Mouse (Mus musculus): ENCODE results near the gene Dip2c. TPM values are rescaled to one million over a fixed set of nuclear protein-coding genes. Genes with fewer than 3 reads are reported as not detected.

The Dip2c gene
- under 1 TPM in 2 of 3 experiments, not detected in 1; 0.64 to 0.79 TPM for polyA plus RNA-seq (2017; shearing (Covaris generic))

DNA sequence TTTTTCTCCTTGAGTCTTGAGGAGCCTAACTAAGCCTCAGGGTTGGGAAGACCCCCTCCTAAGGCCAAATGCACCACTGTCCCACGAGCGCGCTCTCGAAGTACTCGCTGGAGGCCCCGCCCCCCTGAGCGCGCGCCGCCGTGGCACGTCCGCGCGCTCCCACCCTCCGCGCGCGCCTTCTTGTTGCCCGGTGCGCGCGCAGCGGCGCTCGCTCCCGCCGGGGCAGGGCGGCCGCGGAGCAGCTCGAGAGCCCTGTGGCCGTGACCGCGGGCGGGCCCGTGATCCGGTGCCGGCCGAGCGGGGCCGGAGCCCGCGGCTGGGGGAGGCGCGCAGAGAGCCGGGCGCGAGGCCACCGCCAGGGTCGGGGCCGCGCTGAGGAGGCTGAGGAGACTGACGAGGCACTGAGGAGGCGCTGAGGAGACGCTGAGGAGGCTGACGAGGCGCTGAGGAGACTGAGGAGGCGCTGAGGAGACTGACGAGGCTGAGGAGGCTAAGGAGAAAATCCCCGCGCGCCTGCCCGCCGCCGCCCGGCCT is at the start of gene Dip2c:
Gene Dip2c (plus strand): TSS at position 207 of the 534 bp plus-strand sequence.
- ATAC-seq = peak; percentile 82

GRCm38 (mm10) chr13:9227078-9227477 is 49.2 kb upstream of the Dip2c start:
- ATAC-seq = no peak

DNA sequence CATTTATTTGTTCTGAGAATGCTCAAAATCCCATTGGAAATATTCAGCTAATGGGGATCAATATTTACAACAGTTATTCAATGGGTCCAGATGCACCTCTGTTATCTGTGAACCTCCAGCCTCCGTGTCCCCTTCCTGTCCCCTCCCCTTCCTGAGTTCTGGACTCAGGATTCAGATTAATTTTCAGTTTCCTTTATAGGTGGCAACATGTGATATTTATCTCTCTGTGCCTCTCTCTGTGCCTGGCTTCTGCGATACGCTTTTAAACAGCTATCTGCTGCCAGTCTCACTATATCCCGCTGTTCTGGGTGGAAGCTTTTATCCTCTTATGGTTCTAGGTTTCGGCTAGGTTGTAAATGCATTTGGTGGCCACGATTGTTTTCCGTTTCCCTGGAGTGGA is 38.8 kb upstream of the Dip2c start:
- no peak for ATAC-seq

DNA sequence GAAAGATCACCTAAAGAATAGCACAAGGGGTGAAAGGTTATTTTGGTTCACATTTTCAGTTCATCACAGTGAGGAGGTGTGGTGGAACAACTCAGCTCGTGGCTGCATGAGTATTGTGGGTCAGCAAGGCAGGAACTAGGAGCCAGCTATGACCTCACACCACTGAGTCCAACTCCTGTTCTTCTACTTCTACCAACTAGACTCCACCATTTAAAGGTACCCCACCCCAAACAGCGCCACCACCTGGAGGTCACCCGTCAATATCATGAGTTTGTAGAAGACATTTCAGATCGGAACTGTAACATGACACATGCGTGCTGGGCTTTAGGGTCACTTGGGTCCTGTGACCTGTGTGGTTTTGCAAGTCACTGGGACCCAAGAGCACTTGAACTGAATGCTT is 37.2 kb upstream of the Dip2c start:
- ATAC-seq = no peak

- ATAC-seq = no peak
Measured at GRCm38 (mm10) chr13:9239631-9240236, 36.6 kb upstream of the Dip2c start.

DNA sequence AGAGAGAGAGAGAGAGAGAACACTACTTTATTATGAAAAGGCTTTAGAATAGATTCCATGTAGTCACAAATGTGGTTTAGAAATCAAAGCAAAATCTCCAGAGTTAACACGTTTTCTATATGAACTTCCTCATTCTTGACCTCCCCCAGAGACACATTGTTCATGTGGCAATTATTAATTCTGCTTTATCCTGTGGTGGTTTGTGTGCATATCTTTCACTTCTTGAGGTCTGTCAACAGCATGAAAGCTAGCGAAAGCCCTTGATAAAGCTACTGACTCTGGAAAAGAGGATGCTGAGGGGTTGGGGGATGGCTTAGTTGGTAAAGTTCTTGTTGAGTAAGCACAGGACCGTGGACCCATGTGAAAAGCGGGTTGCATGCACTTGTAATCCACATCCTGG is 14.6 kb upstream of the Dip2c start:
- no peak for ATAC-seq

DNA sequence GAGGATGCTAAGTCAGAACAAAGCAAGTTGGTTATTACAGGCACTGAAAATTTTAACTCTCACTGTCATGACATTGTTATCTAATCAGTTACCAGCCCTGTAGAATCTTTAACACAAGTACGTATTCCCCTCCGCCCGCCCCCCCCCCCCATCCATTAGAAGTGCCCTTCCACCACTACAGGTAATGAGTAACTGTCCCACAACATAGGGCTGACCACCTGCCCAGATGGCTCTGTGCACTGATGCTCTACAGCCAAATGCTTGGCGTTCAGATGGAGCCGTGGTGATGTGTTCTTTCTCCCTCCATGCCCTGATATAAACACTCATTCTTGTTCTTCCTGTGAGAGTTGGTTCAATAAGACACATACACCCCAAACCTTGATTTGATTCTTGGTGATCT is 10.8 kb upstream of the Dip2c start:
- no peak for ATAC-seq

- peak; percentile 11 for ATAC-seq
Measured at GRCm38 (mm10) chr13:9276856-9277620, 710 bp downstream of the Dip2c start.

DNA sequence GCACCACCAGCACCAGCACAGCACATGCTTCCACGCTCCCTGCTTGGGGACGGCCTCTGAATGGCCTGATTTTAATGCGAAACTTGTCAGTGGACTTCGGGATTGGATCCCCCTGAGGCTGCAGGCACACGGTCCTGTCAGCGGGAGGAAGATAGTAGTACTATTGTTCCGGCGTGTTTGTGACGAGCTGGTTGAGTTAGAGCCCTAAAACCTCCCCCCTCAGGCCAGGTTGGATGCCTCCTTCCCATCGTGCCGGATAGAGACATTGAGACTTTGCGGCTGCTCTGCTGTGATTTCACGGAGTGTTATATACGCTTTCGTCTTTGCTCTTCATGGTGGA is 1.3 kb downstream of the Dip2c start:
- no peak for ATAC-seq

DNA sequence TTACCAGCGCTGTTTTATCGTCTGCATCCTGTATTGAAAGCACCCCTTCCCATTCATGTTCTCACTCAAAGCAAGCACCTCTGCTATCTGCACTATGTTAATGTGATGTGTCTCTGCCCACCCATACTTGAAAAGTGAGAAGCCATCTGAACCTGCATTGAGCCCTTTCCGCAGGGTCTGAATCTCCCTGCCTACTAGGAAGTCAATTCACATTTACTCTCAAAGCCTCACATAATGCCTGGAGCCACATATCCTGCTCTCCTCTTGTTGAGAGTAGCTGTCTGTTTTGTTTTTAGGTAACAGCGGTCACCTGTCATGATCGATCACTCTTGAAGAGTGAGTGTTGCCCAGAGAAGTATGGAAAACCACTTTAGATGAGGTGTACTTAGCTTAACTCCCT is 2.3 kb downstream of the Dip2c start:
- no peak for ATAC-seq

DNA sequence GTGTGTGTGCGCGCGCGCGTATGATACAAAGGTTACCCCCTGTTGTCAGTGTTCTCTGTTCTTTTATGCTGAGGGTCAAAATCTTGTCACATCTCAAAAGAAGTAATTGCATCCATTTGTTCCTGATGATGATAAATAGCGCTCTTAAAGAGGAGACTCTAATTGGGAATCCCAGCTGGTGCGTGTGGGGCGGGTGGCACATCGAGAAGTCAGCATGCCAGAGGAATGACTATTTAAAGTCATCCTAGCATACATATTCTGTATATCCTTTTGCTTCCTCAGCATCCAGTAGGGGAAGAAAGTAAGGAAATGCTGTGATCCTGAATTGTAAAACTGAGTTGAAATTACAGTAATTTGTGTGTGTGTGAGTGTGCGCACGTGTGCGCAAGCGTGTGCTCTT is 6.7 kb downstream of the Dip2c start:
- ATAC-seq = no peak

- peak; percentile 38 for ATAC-seq
Measured at GRCm38 (mm10) chr13:9289916-9290315, 13.6 kb downstream of the Dip2c start.

DNA sequence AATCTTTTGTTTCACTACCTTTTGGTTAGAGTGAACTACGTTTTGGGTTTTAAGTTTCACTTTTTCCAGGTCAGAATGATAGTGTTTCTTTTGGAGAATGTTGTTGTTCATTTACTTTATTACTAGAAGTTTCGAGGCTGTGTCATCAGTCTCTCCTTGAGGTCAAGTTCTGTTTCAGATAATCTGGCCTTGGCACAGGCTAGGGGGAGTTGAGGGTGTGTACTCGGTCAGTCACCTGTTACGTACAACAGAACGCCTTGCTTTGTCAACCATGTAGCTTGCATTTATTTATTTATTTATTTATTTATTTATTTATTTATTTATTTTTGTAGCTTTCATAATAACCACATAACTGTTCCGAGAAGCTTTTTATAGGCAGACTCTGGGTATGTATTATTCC is 20.0 kb downstream of the Dip2c start:
- ATAC-seq = no peak

- ATAC-seq = no peak
Measured at GRCm38 (mm10) chr13:9297266-9297665, 20.9 kb downstream of the Dip2c start.

DNA sequence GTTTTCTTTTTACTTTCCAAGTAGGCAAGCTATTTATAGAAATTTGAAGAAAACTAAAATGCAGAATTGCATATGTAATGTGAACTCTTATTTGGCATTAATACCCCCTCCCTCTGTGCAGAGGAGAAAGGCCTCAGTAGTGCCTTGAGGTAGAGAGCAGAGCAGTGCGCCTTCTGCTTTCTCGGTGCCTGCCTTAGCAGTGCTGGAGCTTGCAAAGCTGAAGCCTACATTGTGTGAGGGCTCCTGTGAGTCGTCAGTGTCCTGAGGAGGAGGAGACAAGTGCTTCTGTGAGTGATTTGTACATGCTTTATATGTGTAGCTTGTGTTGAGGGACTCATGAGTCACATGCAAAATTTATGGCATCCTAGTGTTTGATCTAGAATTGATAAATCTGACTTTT is 21.4 kb downstream of the Dip2c start:
- ATAC-seq = no peak

DNA sequence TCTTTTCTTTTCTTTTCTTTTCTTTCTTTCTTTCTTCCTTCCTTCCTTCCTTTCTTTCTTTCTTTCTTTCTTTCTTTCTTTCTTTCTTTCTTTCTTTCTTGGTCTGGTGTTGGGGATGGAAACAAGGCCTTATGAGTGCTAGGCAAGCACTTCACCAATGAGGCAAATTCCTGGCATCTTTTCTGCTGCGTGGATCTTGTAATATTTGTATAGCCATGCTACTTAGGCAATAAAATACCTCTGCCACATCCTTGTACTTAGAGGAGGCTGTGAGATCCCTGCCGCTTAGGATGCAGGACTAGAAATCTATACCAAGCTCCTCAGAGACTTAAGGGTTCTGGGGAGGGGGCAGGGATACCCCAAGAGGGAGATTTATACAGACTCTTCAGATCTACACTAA is 23.3 kb downstream of the Dip2c start:
- no peak for ATAC-seq

GRCm38 (mm10) chr13:9308863-9309262 is 32.5 kb downstream of the Dip2c start:
- no peak for ATAC-seq

- no peak for ATAC-seq
Measured at GRCm38 (mm10) chr13:9310806-9311205, 34.5 kb downstream of the Dip2c start.

- ATAC-seq = no peak
Measured at GRCm38 (mm10) chr13:9312916-9313315, 36.6 kb downstream of the Dip2c start.

DNA sequence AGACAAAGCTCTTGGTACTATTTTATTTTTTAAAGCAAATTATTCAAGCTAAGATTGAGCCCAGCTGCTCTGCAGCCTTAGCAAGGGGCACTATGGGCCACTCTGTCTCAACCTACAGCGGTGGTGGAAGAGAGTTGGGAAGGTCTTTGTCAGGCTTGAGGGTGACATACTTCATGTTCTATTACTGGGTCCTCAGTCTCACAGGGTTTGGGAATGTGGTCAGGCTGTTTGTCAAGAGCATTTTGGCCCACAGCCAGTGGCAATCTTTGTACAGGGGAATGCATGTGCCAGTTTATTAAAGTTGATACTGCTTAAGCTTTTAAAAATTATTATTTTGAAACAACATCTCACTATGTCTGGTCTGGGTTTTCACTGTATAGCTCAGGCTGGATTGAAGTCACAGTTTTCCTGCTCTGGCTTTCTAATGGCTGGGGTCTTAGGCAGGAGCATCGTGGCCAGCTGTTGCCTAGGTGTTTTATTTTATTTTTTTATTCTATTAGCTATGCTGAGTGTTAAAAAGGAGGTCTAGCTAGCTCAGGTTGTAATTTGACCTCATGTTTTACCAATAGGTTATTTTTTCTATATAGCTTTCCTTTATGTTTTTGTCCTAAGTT is 37.9 kb downstream of the Dip2c start:
- no peak for ATAC-seq

DNA sequence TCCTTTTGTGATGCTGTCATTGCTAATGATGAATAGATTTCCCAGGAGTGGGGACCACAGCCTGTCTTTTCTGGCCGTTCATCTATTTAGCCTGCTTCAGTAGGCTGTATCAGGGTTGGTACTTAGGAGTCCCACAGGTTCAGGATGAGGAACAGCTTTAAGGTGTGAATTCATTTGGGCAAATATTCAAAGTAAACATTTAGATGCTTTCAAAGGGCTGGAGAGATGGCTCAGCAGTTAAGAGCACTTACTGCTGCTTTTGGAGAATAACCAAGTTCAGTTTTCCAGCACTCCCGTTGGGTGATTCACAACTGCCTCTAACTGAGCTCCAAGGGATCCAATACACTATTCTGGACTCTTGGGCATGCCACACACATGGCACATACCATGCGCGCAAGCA is 38.4 kb downstream of the Dip2c start:
- ATAC-seq = no peak

GRCm38 (mm10) chr13:9319745-9320144 is 43.4 kb downstream of the Dip2c start:
- no peak for ATAC-seq

GRCm38 (mm10) chr13:9325262-9325661 is 48.9 kb downstream of the Dip2c start:
- no peak for ATAC-seq
